ENCODE assay signal across 9 mouse cellular contexts in genomic region chr12:112560176-112560797, GRCm38 (mm10). TPM values are rescaled to one million over a fixed set of nuclear protein-coding genes. Genes with fewer than 3 reads are reported as not detected.
DNase-seq lines count a peak whose midpoint lies in the region; ATAC-seq and TF ChIP-seq lines count a peak whose summit lies in the region.
"Had no signal": no experiment of that assay in that cellular context is flagged by ENCODE, and none has a peak within 500 bp of the region (broad histone marks: within the 10 kb centered on the region; RNA-seq: fewer than 3 reads in every experiment).

No protein-coding gene starts in this region.

- no peaks in the 10 kb centered on the region for H3K27me3 ChIP-seq in embryonic facial prominence, embryonic 11.5 days (ENCODE audit: control insufficient read depth, insufficient read depth, low read length)
- no peaks in the 10 kb centered on the region for H3K27me3 ChIP-seq in embryonic facial prominence, embryonic 10.5 days (replicated peaks; ENCODE audit: low read depth, poor library complexity, severe bottlenecking)
- peaks cover 3% of the 10 kb centered on the region; the same call in 1 of the 2 replicates for H3K27me3 ChIP-seq in heart, embryonic 11.5 days (ENCODE audit: control insufficient read depth, insufficient read depth, low read length)
- H3K27me3 ChIP-seq in liver, adult 2 months (ENCODE audit: control insufficient read depth, insufficient read depth, low read length) = no peaks in the 10 kb centered on the region
- H3K27me3 ChIP-seq: midbrain, embryonic 12.5 days had no signal

- ATAC-seq in embryonic facial prominence, embryonic 11.5 days (replicated peaks; ENCODE audit: insufficient number of reproducible peaks, low FRiP score, low TSS enrichment, low read depth) = peak; percentile 48; the same call in 1 of the 2 replicates
- ATAC-seq in heart, embryonic 11.5 days (replicated peaks; ENCODE audit: insufficient number of reproducible peaks, low FRiP score, low TSS enrichment) = 0 out of 2 replicates have a peak, but pooled peaks have one; percentile 26

- 59% methylated on average over 5 of the region's 5 CpGs for WGBS in embryonic facial prominence, embryonic 11.5 days
- 51% methylated on average over 5 of the region's 5 CpGs for WGBS in embryonic facial prominence, embryonic 10.5 days
- WGBS in heart, embryonic 11.5 days (ENCODE audit: insufficient replicate concordance) = 30% methylated on average over 5 of the region's 5 CpGs
- WGBS in liver, adult 2 months = 27% methylated on average over 5 of the region's 5 CpGs

- H3K36me3 ChIP-seq in embryonic facial prominence, embryonic 11.5 days (replicated peaks; ENCODE audit: control insufficient read depth, insufficient read depth, low read depth, low read length) = no peaks in the 10 kb centered on the region
- H3K36me3 ChIP-seq in embryonic facial prominence, embryonic 10.5 days (replicated peaks) = no peaks in the 10 kb centered on the region
- H3K36me3 ChIP-seq in heart, embryonic 11.5 days (ENCODE audit: control insufficient read depth, insufficient read depth, low read length) = no peaks in the 10 kb centered on the region
- H3K36me3 ChIP-seq in liver, adult 2 months (ENCODE audit: control insufficient read depth, insufficient read depth, low read length) = no peaks in the 10 kb centered on the region
- H3K36me3 ChIP-seq: midbrain, embryonic 12.5 days had no signal

- no peak overlapping the region for H3K9ac ChIP-seq in embryonic facial prominence, embryonic 11.5 days (replicated peaks; ENCODE audit: low read length)
- no peak overlapping the region for H3K9ac ChIP-seq in heart, embryonic 11.5 days (ENCODE audit: low read depth, low read length)
- H3K9ac ChIP-seq in liver, adult 2 months (ENCODE audit: low read depth, low read length) = peak overlapping the region; percentile 18
- H3K9ac ChIP-seq: midbrain, embryonic 12.5 days had no signal

- H3K4me3 ChIP-seq in embryonic facial prominence, embryonic 11.5 days (ENCODE audit: low read depth, low read length) = no peak overlapping the region
- no peak overlapping the region for H3K4me3 ChIP-seq in embryonic facial prominence, embryonic 10.5 days
- no peak overlapping the region for H3K4me3 ChIP-seq in heart, embryonic 11.5 days (ENCODE audit: low read depth, low read length)
- H3K4me3 ChIP-seq in liver, adult 2 months (ENCODE audit: insufficient read depth, low read depth, low read length) = no peak overlapping the region
- H3K4me3 ChIP-seq: midbrain, embryonic 12.5 days had no signal

- H3K9me3 ChIP-seq in embryonic facial prominence, embryonic 11.5 days (replicated peaks; ENCODE audit: control insufficient read depth, low read length) = no peaks in the 10 kb centered on the region
- H3K9me3 ChIP-seq in embryonic facial prominence, embryonic 10.5 days = no peaks in the 10 kb centered on the region
- no peaks in the 10 kb centered on the region for H3K9me3 ChIP-seq in heart, embryonic 11.5 days (replicated peaks; ENCODE audit: control insufficient read depth, low read length)
- H3K9me3 ChIP-seq: midbrain, embryonic 12.5 days had no signal

- no peaks in the 10 kb centered on the region for H3K4me1 ChIP-seq in embryonic facial prominence, embryonic 11.5 days (ENCODE audit: control insufficient read depth, insufficient read depth, low read length)
- H3K4me1 ChIP-seq in embryonic facial prominence, embryonic 10.5 days = peaks cover 22% of the 10 kb centered on the region
- H3K4me1 ChIP-seq in heart, embryonic 11.5 days (ENCODE audit: control insufficient read depth, insufficient read depth, low read length) = no peaks in the 10 kb centered on the region; the same call in 1 of the 2 replicates
- peaks cover 17% of the 10 kb centered on the region for H3K4me1 ChIP-seq in liver, adult 2 months (ENCODE audit: control insufficient read depth, insufficient read depth, low read length)
- H3K4me1 ChIP-seq: midbrain, embryonic 12.5 days had no signal

- TF ChIP-seq CTCF in liver, adult 2 months (IDR thresholded peaks at IDR 0.05; ENCODE audit: low read depth, low read length) = peak; percentile 49

- H3K4me2 ChIP-seq in embryonic facial prominence, embryonic 11.5 days (ENCODE audit: low read depth, low read length) = no peak overlapping the region
- no peak overlapping the region for H3K4me2 ChIP-seq in heart, embryonic 11.5 days
- H3K4me2 ChIP-seq: midbrain, embryonic 12.5 days had no signal

- no peaks in the 10 kb centered on the region for H3K79me2 ChIP-seq in liver, adult 2 months (ENCODE audit: control insufficient read depth, insufficient read depth, low read length)

- no peak overlapping the region for H3K27ac ChIP-seq in embryonic facial prominence, embryonic 11.5 days (replicated peaks; ENCODE audit: low read depth, low read length)
- H3K27ac ChIP-seq in embryonic facial prominence, embryonic 10.5 days (replicated peaks) = no peak overlapping the region
- H3K27ac ChIP-seq in heart, embryonic 11.5 days (ENCODE audit: low read depth, low read length) = no peak overlapping the region
- H3K27ac ChIP-seq in liver, adult 2 months (replicated peaks; ENCODE audit: insufficient read depth, low read depth, low read length) = peak overlapping the region; percentile 91
- H3K27ac ChIP-seq: midbrain, embryonic 12.5 days had no signal

- no peak for TF ChIP-seq POLR2A in liver, adult 2 months (IDR thresholded peaks at IDR 0.05; ENCODE audit: extremely low read depth, insufficient read depth, low read length)

- peak; percentile 41 for DNase-seq in embryonic facial prominence, embryonic 11.5 days (ENCODE audit: low spot score)
- no peak for DNase-seq in embryonic facial prominence, embryonic 10.5 days (ENCODE audit: low spot score)
- DNase-seq in B cell, adult 2 months = peak; percentile 32 to 40
- DNase-seq in liver, adult 2 months (ENCODE audit: extremely low read depth, low read depth, low spot score) = peak; percentile 73
- no peak for DNase-seq in right cerebral cortex, postnatal 25 days
- DNase-seq in adrenal gland, adult 18-20 months (ENCODE audit: low spot score in 2 of 2) = no peak
- DNase-seq in cerebellum, postnatal 25 days = no peak

RNA-seq across cellular contexts. Expression of gene Inf2, which starts 28.3 kb away (rescaled TPM):
- polyA plus RNA-seq in embryonic facial prominence, embryonic 11.5 days (2014; fragmentation: Nextera tagmentation; extraction: Ambion mirVana) = 1.6 and 1.9 TPM in 2 replicates
- polyA plus RNA-seq in embryonic facial prominence, embryonic 10.5 days (2016; fragmentation: Nextera tagmentation; extraction: Ambion mirVana) = 1.5 and 1.7 TPM in 2 replicates
- polyA plus RNA-seq in heart, embryonic 11.5 days (2014; fragmentation: Nextera tagmentation; extraction: Ambion mirVana) = 3.2 and 3.8 TPM in 2 replicates
- total RNA-seq in liver, adult 2 months (2014; rRNA removed) = 15.5 and 22.9 TPM in 2 replicates
- 24.6 and 30.7 TPM in 2 replicates for polyA plus RNA-seq in liver, adult 2 months (2012; rRNA removed)
- 10 to 100 TPM; 25.2 to 29.7 TPM for total RNA-seq in adrenal gland, adult 18-20 months (2021)

RNA-seq across cellular contexts. Expression of gene Tmem179, which starts 43.7 kb away (rescaled TPM):
- polyA plus RNA-seq in embryonic facial prominence, embryonic 11.5 days (2014; fragmentation: Nextera tagmentation; extraction: Ambion mirVana) = 1.4 and 1.9 TPM in 2 replicates
- 1.5 and 1.6 TPM in 2 replicates for polyA plus RNA-seq in embryonic facial prominence, embryonic 10.5 days (2016; fragmentation: Nextera tagmentation; extraction: Ambion mirVana)
- 0.69 and 0.73 TPM in 2 replicates for polyA plus RNA-seq in heart, embryonic 11.5 days (2014; fragmentation: Nextera tagmentation; extraction: Ambion mirVana)
- total RNA-seq in liver, adult 2 months (2014; rRNA removed) = 0.07 TPM in 1 of 2 replicates, not detected in the other
- polyA plus RNA-seq in liver, adult 2 months (2012; rRNA removed) = not detected in 2 replicates
- total RNA-seq in adrenal gland, adult 18-20 months (2021) = 1 to 10 TPM; 6.5 to 8.5 TPM

RNA-seq across cellular contexts. Expression of gene Adssl1, which starts 59.6 kb away (rescaled TPM):
- 4.0 and 4.2 TPM in 2 replicates for polyA plus RNA-seq in embryonic facial prominence, embryonic 11.5 days (2014; fragmentation: Nextera tagmentation; extraction: Ambion mirVana)
- polyA plus RNA-seq in embryonic facial prominence, embryonic 10.5 days (2016; fragmentation: Nextera tagmentation; extraction: Ambion mirVana) = 4.0 and 4.3 TPM in 2 replicates
- 73.3 and 75.2 TPM in 2 replicates for polyA plus RNA-seq in heart, embryonic 11.5 days (2014; fragmentation: Nextera tagmentation; extraction: Ambion mirVana)
- total RNA-seq in liver, adult 2 months (2014; rRNA removed) = 20.5 and 21.7 TPM in 2 replicates
- polyA plus RNA-seq in liver, adult 2 months (2012; rRNA removed) = 26.1 and 26.7 TPM in 2 replicates
- 10 to 100 TPM; 17.1 to 31.3 TPM for total RNA-seq in adrenal gland, adult 18-20 months (2021)

Comparison
In these comparisons a context has a peak if more than half of its experiments do, and no peak if none do; other contexts are left out.
1. DNase-seq: peak in embryonic facial prominence, embryonic 11.5 days (single experiment), B cell, adult 2 months (2 of 2) and liver, adult 2 months (single experiment); none in embryonic facial prominence, embryonic 10.5 days (single experiment), right cerebral cortex, postnatal 25 days (single experiment), adrenal gland, adult 18-20 months (0 of 2) and cerebellum, postnatal 25 days (0 of 2).